Mouse (Mus musculus) small intestine, adult 2 months (tissue): ENCODE data around the gene Gm42372. TPM values are rescaled to one million over a fixed set of nuclear protein-coding genes. Genes with fewer than 3 reads are reported as not detected.
A peak's percentile ranks its signal among the peaks of the same experiment; 100 is the strongest.

Experiments
- H3K27ac ChIP-seq: fragments of 200-500 bp; 2 replicates; pipeline ENCODE4 v1.5.1; 2012; ENCODE audit warnings: low read depth, low read length, control low read depth, inconsistent platforms; ENCODE audit not compliant: insufficient read depth
- H3K27me3 ChIP-seq: fragments of 200-500 bp; 2 replicates; pipeline ENCODE4 v1.6.1; 2012; ENCODE audit warnings: mild to moderate bottlenecking, moderate library complexity, low read length, inconsistent platforms; ENCODE audit not compliant: control insufficient read depth, insufficient read depth
- H3K36me3 ChIP-seq: fragments of 200-500 bp; 2 replicates; pipeline ENCODE4 v1.6.1; 2012; ENCODE audit warnings: mild to moderate bottlenecking, low read length, control low read depth, inconsistent platforms; ENCODE audit not compliant: control insufficient read depth, insufficient read depth
- H3K4me1 ChIP-seq: fragments of 200-500 bp; 2 replicates; pipeline ENCODE4 v1.6.1; 2012; ENCODE audit warnings: low read length, inconsistent platforms, mixed read lengths; ENCODE audit not compliant: control insufficient read depth, insufficient read depth, insufficient read length
- H3K4me3 ChIP-seq: fragments of 200-500 bp; 2 replicates; pipeline ENCODE4 v1.5.1; 2012; ENCODE audit warnings: low read depth, mild to moderate bottlenecking, control low read depth, inconsistent platforms, low read length, moderate library complexity
- CTCF ChIP-seq: fragments of 200-500 bp; IDR thresholded peaks from 2 replicates; pipeline ENCODE4 v1.5.1; 2012; ENCODE audit warnings: low read depth, mild to moderate bottlenecking, control low read depth, inconsistent platforms, low read length, moderate library complexity, mixed read lengths; ENCODE audit not compliant: insufficient replicate concordance, insufficient read length; ENCODE audit errors: extremely low read depth
- POLR2A ChIP-seq: fragments of 200-500 bp; IDR thresholded peaks from 2 replicates; pipeline ENCODE4 v1.6.1; 2012; ENCODE audit warnings: low read depth, mild to moderate bottlenecking, control low read depth, inconsistent platforms, low read length, moderate library complexity
- WGBS: fragments of 180-500 bp; shearing (Covaris S2); methylation state at CpG from one replicate; pipeline ENCODE4 v1.1.7; 2018; 5-methylcytosine and 5-hydroxymethylcytosine counted together
- polyA plus RNA-seq: library from polyadenylated mRNA; depleted of rRNA; stranded (reverse); fragments of >200 nt; gene quantifications from 2 replicates; pipeline ENCODE4 v1.2.3, GENCODE M21; 2012

Gm42372 gene
- polyA plus RNA-seq, 1 experiment: 0.14 TPM

DNA sequence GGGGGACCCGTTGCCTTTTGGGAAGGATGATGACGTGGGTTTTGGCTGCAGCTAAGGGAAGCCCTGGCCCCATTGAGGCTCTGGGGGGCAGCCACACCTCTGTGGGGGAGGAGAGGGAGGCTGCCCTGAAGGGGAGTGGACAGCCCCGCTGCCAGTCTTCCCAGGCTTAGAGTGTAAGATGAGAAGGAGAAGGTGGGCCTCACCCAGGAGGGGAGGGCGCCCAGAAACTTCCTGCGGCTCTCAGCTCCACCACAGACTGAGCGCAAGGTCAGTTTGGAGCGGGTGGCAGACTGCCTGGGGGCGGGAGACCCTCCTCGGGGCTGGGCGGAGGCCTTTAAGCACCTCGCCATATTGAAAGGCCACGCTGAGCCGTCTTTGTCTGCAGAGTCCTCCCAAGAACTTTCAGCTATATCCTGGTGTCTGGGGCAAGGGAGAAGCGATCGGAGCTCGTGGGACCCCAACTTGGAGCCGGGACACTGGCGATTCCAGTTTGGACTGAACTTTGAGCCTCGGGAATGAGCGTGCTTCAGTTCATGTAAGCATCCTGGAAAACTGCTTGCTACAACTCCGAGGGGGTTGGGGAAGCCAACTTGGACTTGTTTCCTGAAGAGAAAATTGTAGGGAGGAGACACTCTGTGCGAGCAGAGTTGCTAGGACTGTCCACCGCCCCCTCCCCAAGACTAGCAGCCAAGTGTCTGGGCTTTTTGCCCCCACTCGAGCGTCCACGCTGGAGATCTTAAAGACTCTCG lies 10.9 kb downstream of the Gm42372 start:
- no peak for TF ChIP-seq CTCF
- no peak for TF ChIP-seq POLR2A
- H3K4me3 ChIP-seq: peak overlapping the region; percentile 52
- H3K27ac ChIP-seq: peak overlapping the region; percentile 8; the same call in 1 of the 2 replicates
- 0 out of 2 replicates have a peak, but pooled peaks cover 3% of the 10 kb centered on the region for H3K27me3 ChIP-seq
- 12% methylated on average over 27 of the region's 27 CpGs for WGBS
- no peaks in the 10 kb centered on the region for H3K4me1 ChIP-seq
- H3K36me3 ChIP-seq: no peaks in the 10 kb centered on the region

DNA sequence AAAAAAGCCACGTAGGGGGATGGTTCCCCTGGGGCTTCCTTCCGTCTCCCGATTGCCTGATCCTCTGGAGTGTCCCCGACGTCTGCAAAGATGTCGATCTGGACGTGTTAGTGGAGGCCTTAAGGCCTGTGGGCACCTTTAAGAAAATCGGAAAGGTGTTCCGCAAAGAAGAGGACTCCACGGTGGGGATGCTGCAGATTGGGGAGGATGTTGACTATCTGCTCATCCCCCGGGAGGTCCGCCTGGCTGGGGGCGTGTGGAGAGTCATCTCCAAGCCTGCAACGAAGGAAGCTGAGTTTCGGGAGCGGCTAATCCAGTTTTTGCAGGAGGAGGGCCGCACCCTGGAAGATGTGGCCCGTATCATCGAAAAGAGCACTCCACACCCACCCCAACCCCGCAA lies 11.5 kb downstream of the Gm42372 start:
- 16% methylated on average over 20 of the region's 20 CpGs for WGBS
- H3K27ac ChIP-seq: 0 out of 2 replicates have a peak overlapping the region, but pooled peaks have one; percentile 8

DNA sequence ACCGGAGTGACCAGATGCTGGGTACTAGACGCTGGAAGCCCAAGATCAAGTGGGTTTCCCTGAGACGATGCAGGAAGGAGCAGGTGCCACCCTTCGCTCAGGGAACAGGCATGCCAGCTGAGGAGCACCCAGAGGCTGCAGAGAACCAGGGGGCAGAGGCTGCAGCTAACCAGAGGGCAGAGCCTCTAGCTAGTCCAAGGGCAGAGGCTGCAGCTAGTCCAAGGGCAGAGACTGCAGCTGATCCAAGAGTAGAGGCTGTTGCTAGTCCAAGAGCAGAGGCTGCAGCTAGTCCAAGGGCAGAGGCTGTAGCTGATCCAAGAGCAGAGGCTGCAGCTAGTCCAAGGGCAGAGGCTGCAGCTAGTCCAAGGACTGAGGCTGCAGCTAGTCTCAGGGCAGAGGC lies 12.5 kb downstream of the Gm42372 start:
- Histone ChIP-seq H3K36me3 (no peaks in the 10 kb centered on the region), H3K4me1 (no peaks in the 10 kb centered on the region), H3K27me3 (0 out of 2 replicates have a peak, but pooled peaks cover 3% of the 10 kb centered on the region), H3K4me3 (no peak overlapping the region), H3K27ac (no peak overlapping the region)
- WGBS: 67% methylated on average over 4 of the region's 4 CpGs
- no peak for TF ChIP-seq CTCF
- TF ChIP-seq POLR2A: no peak

More for the DNA sequence above, 11.5 kb downstream of the Gm42372 start:
- Histone ChIP-seq H3K36me3 (no peaks in the 10 kb centered on the region), H3K27me3 (0 out of 2 replicates have a peak, but pooled peaks cover 3% of the 10 kb centered on the region), H3K4me1 (no peaks in the 10 kb centered on the region), H3K4me3 (peak overlapping the region; percentile 52)
- no peak for TF ChIP-seq POLR2A
- TF ChIP-seq CTCF: no peak

DNA sequence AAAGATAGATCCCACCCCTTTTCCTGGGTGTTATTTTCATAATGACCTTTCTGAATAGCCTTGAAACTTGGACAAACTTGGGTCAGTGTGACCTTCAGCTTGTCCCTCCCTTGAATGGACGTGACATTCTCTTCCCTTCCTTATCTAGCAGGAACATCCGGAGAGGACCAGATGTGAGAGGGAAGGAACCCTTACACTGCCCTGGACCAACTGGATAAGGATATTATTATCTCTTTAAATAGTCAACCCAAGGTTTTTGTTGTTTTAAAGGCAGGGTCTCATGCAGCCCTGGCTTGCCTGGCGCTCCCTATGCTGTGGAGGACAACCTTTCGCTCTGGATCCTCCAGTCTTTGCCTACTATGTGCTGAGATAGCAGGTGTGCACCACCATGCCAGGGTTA lies 16.3 kb downstream of the Gm42372 start:
- Histone ChIP-seq H3K4me1 (peaks cover 12% of the 10 kb centered on the region), H3K4me3 (no peak overlapping the region), H3K27me3 (no peaks in the 10 kb centered on the region), H3K27ac (no peak overlapping the region), H3K36me3 (peaks cover 4% of the 10 kb centered on the region; the same call in 1 of the 2 replicates)
- 45% methylated on average over 4 of the region's 4 CpGs for WGBS
- TF ChIP-seq POLR2A (no peak), CTCF (no peak)

DNA sequence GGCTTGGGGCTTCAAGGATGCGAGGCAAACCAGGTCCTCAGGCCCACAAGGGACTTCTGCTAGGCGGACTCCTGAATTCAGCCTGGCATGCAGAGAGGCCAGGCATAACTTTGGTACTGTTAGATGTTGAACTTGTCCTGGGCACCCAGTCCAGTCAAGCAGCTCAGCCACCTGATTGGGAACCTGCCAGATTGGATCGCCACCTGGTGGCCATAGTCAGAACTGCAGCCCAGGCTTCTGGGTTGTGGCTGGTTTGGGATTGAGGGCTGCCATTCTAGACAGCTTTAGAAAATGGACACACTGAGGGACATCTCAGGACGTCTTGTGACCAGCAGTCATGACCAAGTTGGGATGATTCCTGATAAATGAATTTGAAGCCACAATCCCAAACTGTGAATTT lies 16.8 kb downstream of the Gm42372 start:
- peaks cover 8% of the 10 kb centered on the region for H3K36me3 ChIP-seq
- TF ChIP-seq POLR2A (no peak), CTCF (peak; percentile 96; the same call in 1 of the 2 replicates)

GRCm38 (mm10) chr7:17002375-17003195 lies 19.7 kb downstream of the Gm42372 start:
- Histone ChIP-seq H3K36me3 (peaks cover 35% of the 10 kb centered on the region), H3K27me3 (no peaks in the 10 kb centered on the region), H3K27ac (peak overlapping the region; percentile 88), H3K4me3 (no peak overlapping the region), H3K4me1 (peaks cover 26% of the 10 kb centered on the region)
- TF ChIP-seq POLR2A (no peak), CTCF (peak; percentile 94; the same call in 1 of the 2 replicates)
- 7% methylated on average over 7 of the region's 7 CpGs for whole genome bisulfite sequencing

More for the DNA sequence above, 16.8 kb downstream of the Gm42372 start:
- Histone ChIP-seq H3K4me1 (peaks cover 14% of the 10 kb centered on the region), H3K27me3 (no peaks in the 10 kb centered on the region), H3K27ac (no peak overlapping the region), H3K4me3 (no peak overlapping the region)
- 26% methylated on average over 4 of the region's 4 CpGs for WGBS
